Mouse (Mus musculus) E14TG2a.4 (cell line): ENCODE measurements around the gene Col27a1.

Experiments used
- CTCF ChIP-seq: conservative IDR thresholded peaks from 2 replicates; pipeline ENCODE4 v1.5.1; 2014; ENCODE audit warnings: low read length
- NANOG ChIP-seq: IDR thresholded peaks from 2 replicates; pipeline ENCODE4 v1.6.1; 2014; ENCODE audit warnings: borderline replicate concordance, low read length, mixed read lengths
- POU5F1 ChIP-seq: IDR thresholded peaks from 2 replicates; pipeline ENCODE4 v1.6.1; 2014; ENCODE audit warnings: low read length, borderline replicate concordance

GRCm38 (mm10) chr4:63370897-63371296 is 157.1 kb downstream of the Col27a1 start:
- TF ChIP-seq CTCF (no peak), POU5F1 (no peak), NANOG (no peak)
